Comparison of ENCODE assay signal across 13 mouse cellular contexts in genomic region chr17:73238501-73238900, GRCm38 (mm10).
"Had no signal": no experiment of that assay in that cellular context is flagged by ENCODE, and none has a peak within 500 bp of the region (broad histone marks: within the 10 kb centered on the region; RNA-seq: fewer than 3 reads in every experiment).

No protein-coding gene starts in this region.

- H3K36me3 ChIP-seq: neural tube, embryonic 12.5 days had no signal

- H3K9ac ChIP-seq: limb, embryonic 13.5 days; liver, embryonic 14.5 days; neural tube, embryonic 12.5 days had no signal

- H3K27ac ChIP-seq: kidney, postnatal 0 days; limb, embryonic 13.5 days; liver, embryonic 14.5 days; neural tube, embryonic 12.5 days had no signal

- DNase-seq: kidney, adult 9 months; kidney, postnatal 36 days; left cerebral cortex, postnatal 4 days; lung, adult 18-20 months; midbrain, embryonic 14.5 days; right cerebral cortex, adult 18-20 months; right cerebral cortex, postnatal 25 days; thymus, adult 18-20 months; thymus, postnatal 14 days had no signal

- H3K9me3 ChIP-seq: limb, embryonic 13.5 days; neural tube, embryonic 12.5 days had no signal

- H3K27me3 ChIP-seq: limb, embryonic 13.5 days; neural tube, embryonic 12.5 days had no signal

- H3K4me1 ChIP-seq: neural tube, embryonic 12.5 days had no signal

- H3K4me2 ChIP-seq: limb, embryonic 13.5 days; neural tube, embryonic 12.5 days had no signal

- H3K4me3 ChIP-seq: limb, embryonic 13.5 days; neural tube, embryonic 12.5 days had no signal
